Mouse (Mus musculus) embryonic fibroblast, embryonic 13.5 days (primary cell): ENCODE measurements around the gene Fam104a.

Experiments
- CTCF ChIP-seq: IDR thresholded peaks from 2 replicates; pipeline ENCODE4 v1.5.1; 2011; ENCODE audit warnings: mild to moderate bottlenecking, control low read depth, low read length, moderate library complexity, borderline replicate concordance; ENCODE audit not compliant: insufficient read depth
- POLR2A ChIP-seq: IDR thresholded peaks from 2 replicates; pipeline ENCODE4 v1.6.1; 2011; ENCODE audit warnings: low read depth, mild to moderate bottlenecking, control low read depth, low read length, moderate library complexity

DNA sequence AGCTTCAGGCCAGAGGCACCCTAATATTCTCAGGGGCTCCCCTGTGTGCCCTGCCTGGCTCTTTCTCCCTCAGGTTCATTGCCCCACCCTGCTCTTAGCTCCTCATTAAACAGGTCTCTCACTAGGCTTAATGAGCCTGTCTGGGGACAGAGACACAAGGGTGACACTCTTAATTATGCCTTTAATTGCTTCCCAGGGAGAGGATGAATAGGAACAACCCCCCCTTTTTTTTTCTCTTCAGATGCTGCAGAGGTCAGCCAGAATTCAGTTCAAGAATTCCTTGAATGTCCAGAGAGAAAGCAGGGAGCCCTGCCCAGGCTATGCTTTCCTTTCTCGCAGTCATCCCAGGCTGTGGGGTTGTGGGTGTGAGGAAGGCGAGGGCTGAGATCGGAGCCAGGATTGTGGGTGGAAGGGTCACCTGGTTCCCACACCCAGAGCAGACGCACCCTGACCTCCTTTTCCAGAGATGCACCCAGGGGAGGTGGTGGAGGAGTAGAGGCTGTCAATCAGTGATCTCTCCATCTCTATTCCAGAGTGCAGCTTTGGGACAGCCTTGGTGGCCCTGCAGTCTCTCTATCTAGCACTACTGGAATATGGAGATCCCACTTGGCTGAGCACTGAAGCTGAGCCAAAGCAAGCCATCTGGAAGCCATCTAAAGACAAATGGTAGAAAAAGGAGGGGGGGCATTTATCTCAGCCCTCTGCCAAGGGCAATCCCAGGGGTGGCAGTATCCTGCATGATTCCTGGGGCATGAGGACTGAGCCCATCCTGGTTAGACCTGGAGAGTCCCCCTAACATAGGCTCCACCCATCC, 41.5 kb upstream of the Fam104a start:
- no peak for TF ChIP-seq CTCF
- no peak for TF ChIP-seq POLR2A
